Mouse (Mus musculus) cortical plate, adult 2 months (tissue): ENCODE data around the gene Epha8.

Experiments
- CTCF ChIP-seq: fragments of 200-500 bp; IDR thresholded peaks from 2 replicates; pipeline ENCODE4 v1.5.1; 2011; ENCODE audit warnings: mild to moderate bottlenecking, control low read depth, low read length; ENCODE audit not compliant: insufficient read depth; ENCODE audit errors: extremely low read depth
- POLR2A ChIP-seq: fragments of 200-500 bp; IDR thresholded peaks from 2 replicates; pipeline ENCODE4 v1.6.1; 2011; ENCODE audit warnings: mild to moderate bottlenecking, low read length, control low read depth; ENCODE audit not compliant: insufficient read depth; ENCODE audit errors: extremely low read depth

DNA sequence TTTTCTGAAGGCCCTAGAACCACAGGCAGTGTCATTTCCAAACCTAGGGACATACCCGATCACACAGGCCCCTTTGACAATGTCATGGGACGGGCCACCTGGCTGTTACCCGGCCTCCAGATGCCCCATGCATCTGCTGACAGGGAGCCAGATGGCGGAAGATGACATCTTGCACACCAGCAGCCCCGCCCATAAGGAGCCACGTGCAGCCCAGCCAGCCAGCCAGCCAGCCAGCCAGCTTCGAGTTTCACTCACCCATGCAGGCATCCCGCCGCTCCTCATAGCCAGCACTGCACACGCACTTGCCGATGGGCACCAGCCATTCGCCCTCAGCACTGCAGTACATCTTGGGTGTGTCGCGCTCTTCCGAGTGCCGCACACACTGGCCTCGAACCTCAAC, 11.2 kb downstream of the Epha8 start:
- no peak for TF ChIP-seq CTCF
- TF ChIP-seq POLR2A = no peak
